Mouse (Mus musculus): ENCODE data around the gene Slc8a1.

DNA sequence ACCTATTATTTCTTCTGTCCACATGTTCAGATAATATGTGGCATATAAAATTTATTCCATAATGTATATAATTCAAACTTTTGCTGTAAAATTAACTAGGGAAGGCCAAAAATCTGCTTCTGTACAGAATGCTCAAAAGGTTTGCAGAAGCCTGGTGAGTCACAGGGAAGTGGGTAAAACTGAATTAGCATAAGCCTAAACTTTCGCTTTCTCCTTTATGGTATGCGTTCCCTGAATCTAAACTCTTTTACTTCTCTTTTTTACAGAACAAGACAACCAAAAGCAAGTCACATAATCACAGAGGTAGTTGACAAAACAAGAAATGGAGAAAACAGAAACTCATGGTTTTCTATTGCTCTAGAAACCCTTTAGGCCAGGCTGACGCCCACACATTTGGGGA is 202.1 kb downstream of the Slc8a1 start:
- TF ChIP-seq CTCF (IDR thresholded peaks at IDR 0.05; ENCODE audit: low read depth) (no peak), EP300 (IDR thresholded peaks at IDR 0.05; ENCODE audit: low read depth) (no peak)

Measured in heart, postnatal 0 days (tissue).